Mouse (Mus musculus): ENCODE data around the gene Edf1. TPM values are rescaled to one million over a fixed set of nuclear protein-coding genes. Genes with fewer than 3 reads are reported as not detected.

Gene Edf1
- polyA plus RNA-seq, 1 experiment from 2014 or later, result 374 TPM

- under 1% methylated on average over 24 of the region's 24 CpGs for WGBS
- Histone ChIP-seq H3K9me3 (replicated peaks; ENCODE audit: control insufficient read depth, low read length, poor library complexity, severe bottlenecking) (no peaks in the 10 kb centered on the region), H3K4me3 (ENCODE audit: low read depth, low read length) (peak overlapping the region; percentile 74), H3K27me3 (ENCODE audit: control insufficient read depth, insufficient read depth, low read depth, low read length) (no peaks in the 10 kb centered on the region), H3K4me2 (ENCODE audit: low read length) (peak overlapping the region; percentile 74), H3K27ac (ENCODE audit: low read length) (peak overlapping the region; percentile 72), H3K36me3 (ENCODE audit: control insufficient read depth, insufficient read depth, low read length) (peaks cover 26% of the 10 kb centered on the region), H3K9ac (ENCODE audit: low read depth, low read length) (peak overlapping the region; percentile 85), H3K4me1 (ENCODE audit: control insufficient read depth, insufficient read depth, low read length) (peaks cover 17% of the 10 kb centered on the region)
- ATAC-seq, result peak; percentile 33
Measured at GRCm38 (mm10) chr2:25557964-25558360, 315 bp downstream of the Edf1 start.

DNA sequence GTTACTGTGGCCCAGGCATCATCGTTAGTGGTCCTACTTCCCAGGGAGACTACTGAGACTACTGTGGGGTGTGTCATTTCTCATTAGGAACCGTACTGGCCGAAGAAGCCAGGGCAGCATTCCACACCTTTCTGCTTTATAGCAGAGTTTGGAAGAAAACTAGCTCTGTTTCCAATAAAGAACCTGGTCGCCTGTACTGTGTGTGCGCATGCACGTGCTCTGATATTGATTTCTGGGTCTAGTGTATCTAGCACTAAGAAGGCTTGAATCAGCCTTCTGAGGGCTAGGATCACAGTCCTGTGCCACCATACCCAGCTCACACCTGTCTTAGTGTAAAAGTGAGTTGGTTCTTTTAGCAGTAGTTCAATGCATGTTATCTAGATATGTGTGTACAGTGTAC lies 1.1 kb downstream of the Edf1 start:
- ATAC-seq, result no peak
- Histone ChIP-seq H3K4me2 (ENCODE audit: low read length) (peak overlapping the region; percentile 74), H3K4me1 (ENCODE audit: control insufficient read depth, insufficient read depth, low read length) (peaks cover 17% of the 10 kb centered on the region), H3K36me3 (ENCODE audit: control insufficient read depth, insufficient read depth, low read length) (peaks cover 30% of the 10 kb centered on the region), H3K27ac (ENCODE audit: low read length) (no peak overlapping the region), H3K27me3 (ENCODE audit: control insufficient read depth, insufficient read depth, low read depth, low read length) (no peaks in the 10 kb centered on the region), H3K4me3 (ENCODE audit: low read depth, low read length) (peak overlapping the region; percentile 74), H3K9ac (ENCODE audit: low read depth, low read length) (peak overlapping the region; percentile 85; the same call in 1 of the 2 replicates), H3K9me3 (replicated peaks; ENCODE audit: control insufficient read depth, low read length, poor library complexity, severe bottlenecking) (no peaks in the 10 kb centered on the region)
- WGBS, result 70% methylated on average over 6 of the region's 6 CpGs

- Histone ChIP-seq H3K9ac (ENCODE audit: low read depth, low read length) (no peak overlapping the region), H3K4me3 (ENCODE audit: low read depth, low read length) (no peak overlapping the region), H3K4me2 (ENCODE audit: low read length) (no peak overlapping the region), H3K27me3 (ENCODE audit: control insufficient read depth, insufficient read depth, low read depth, low read length) (no peaks in the 10 kb centered on the region), H3K9me3 (replicated peaks; ENCODE audit: control insufficient read depth, low read length, poor library complexity, severe bottlenecking) (no peaks in the 10 kb centered on the region), H3K4me1 (ENCODE audit: control insufficient read depth, insufficient read depth, low read length) (peaks cover 17% of the 10 kb centered on the region), H3K36me3 (ENCODE audit: control insufficient read depth, insufficient read depth, low read length) (peaks cover 37% of the 10 kb centered on the region), H3K27ac (ENCODE audit: low read length) (no peak overlapping the region)
- 94% methylated on average over 8 of the region's 8 CpGs for WGBS
- no peak for ATAC-seq
Measured at GRCm38 (mm10) chr2:25560551-25560950, 2.9 kb downstream of the Edf1 start.

DNA sequence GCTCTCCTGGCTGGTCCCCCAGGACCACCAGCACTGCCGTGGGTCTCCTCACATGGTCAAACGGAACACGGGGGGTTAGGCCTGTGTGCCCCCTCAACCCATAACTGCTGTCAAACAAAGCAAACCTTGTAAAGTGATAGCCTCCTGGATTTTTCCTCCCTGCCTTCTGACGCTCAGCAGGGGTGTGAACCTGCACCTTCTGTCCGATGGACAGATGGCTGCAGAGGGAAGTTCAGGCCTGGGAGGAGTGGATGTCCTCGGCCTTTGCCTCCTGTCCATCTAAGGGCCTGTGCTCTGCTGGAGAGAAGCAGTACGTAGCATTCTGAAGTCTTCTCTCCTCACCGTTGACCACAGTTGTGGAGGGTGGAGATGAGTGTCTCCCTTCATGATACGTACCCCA lies 4.3 kb downstream of the Edf1 start:
- peaks cover 37% of the 10 kb centered on the region for H3K36me3 ChIP-seq (ENCODE audit: control insufficient read depth, insufficient read depth, low read length)
- H3K27ac ChIP-seq (ENCODE audit: low read length), result no peak overlapping the region
- peaks cover 13% of the 10 kb centered on the region for H3K4me1 ChIP-seq (ENCODE audit: control insufficient read depth, insufficient read depth, low read length)
- no peak overlapping the region for H3K4me2 ChIP-seq (ENCODE audit: low read length)
- no peak overlapping the region for H3K4me3 ChIP-seq (ENCODE audit: low read depth, low read length)
- no peak for ATAC-seq
- no peak overlapping the region for H3K9ac ChIP-seq (ENCODE audit: low read depth, low read length)
- no peaks in the 10 kb centered on the region for H3K27me3 ChIP-seq (ENCODE audit: control insufficient read depth, insufficient read depth, low read depth, low read length)
- 87% methylated on average over 9 of the region's 9 CpGs for WGBS
- H3K9me3 ChIP-seq (replicated peaks; ENCODE audit: control insufficient read depth, low read length, poor library complexity, severe bottlenecking), result no peaks in the 10 kb centered on the region

GRCm38 (mm10) chr2:25565741-25566140 lies 8.1 kb downstream of the Edf1 start:
- no peak for ATAC-seq
- Histone ChIP-seq H3K36me3 (ENCODE audit: control insufficient read depth, insufficient read depth, low read length) (peaks cover 32% of the 10 kb centered on the region), H3K27ac (ENCODE audit: low read length) (no peak overlapping the region), H3K4me1 (ENCODE audit: control insufficient read depth, insufficient read depth, low read length) (no peaks in the 10 kb centered on the region), H3K4me2 (ENCODE audit: low read length) (no peak overlapping the region), H3K9ac (ENCODE audit: low read depth, low read length) (no peak overlapping the region), H3K27me3 (ENCODE audit: control insufficient read depth, insufficient read depth, low read depth, low read length) (no peaks in the 10 kb centered on the region), H3K4me3 (ENCODE audit: low read depth, low read length) (no peak overlapping the region), H3K9me3 (replicated peaks; ENCODE audit: control insufficient read depth, low read length, poor library complexity, severe bottlenecking) (no peaks in the 10 kb centered on the region)
- 84% methylated on average over 8 of the region's 8 CpGs for WGBS

GRCm38 (mm10) chr2:25566558-25566957 lies 8.9 kb downstream of the Edf1 start:
- Histone ChIP-seq H3K4me2 (ENCODE audit: low read length) (no peak overlapping the region), H3K36me3 (ENCODE audit: control insufficient read depth, insufficient read depth, low read length) (peaks cover 24% of the 10 kb centered on the region), H3K9me3 (replicated peaks; ENCODE audit: control insufficient read depth, low read length, poor library complexity, severe bottlenecking) (no peaks in the 10 kb centered on the region), H3K4me3 (ENCODE audit: low read depth, low read length) (no peak overlapping the region), H3K27ac (ENCODE audit: low read length) (no peak overlapping the region), H3K27me3 (ENCODE audit: control insufficient read depth, insufficient read depth, low read depth, low read length) (no peaks in the 10 kb centered on the region), H3K9ac (ENCODE audit: low read depth, low read length) (no peak overlapping the region), H3K4me1 (ENCODE audit: control insufficient read depth, insufficient read depth, low read length) (no peaks in the 10 kb centered on the region)
- WGBS, result 78% methylated on average over 6 of the region's 6 CpGs
- no peak for ATAC-seq

DNA sequence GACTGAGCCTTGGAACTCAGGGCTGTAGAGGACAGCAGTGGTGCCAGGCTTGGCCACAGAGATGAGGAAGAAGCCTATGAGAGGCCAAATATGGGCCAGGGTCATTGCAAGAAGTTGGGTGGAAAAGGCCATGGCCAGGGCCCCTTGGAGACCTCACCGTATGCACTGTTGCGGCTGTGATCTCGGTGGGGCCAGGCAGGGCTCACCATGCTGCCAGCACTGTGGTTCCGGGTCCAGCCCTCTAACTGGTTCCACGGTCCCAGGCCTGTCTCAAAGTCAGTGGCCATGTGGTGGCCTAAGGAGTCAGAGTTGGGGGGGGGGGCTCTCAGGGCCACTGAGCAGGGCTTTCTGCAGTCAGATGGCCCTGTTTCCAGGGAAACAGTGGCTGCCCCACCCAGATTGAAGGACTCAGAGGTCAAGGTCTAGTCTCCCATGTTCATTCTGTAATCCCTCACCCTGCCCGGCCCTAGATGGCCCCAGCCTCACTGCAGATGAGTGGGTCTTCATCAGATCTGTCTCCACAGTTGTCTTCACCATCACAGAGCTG lies 10.9 kb downstream of the Edf1 start:
- no peak overlapping the region for H3K4me3 ChIP-seq (ENCODE audit: low read depth, low read length)
- peaks cover 5% of the 10 kb centered on the region for H3K4me1 ChIP-seq (ENCODE audit: control insufficient read depth, insufficient read depth, low read length)
- 92% methylated on average over 6 of the region's 6 CpGs for WGBS
- no peaks in the 10 kb centered on the region for H3K27me3 ChIP-seq (ENCODE audit: control insufficient read depth, insufficient read depth, low read depth, low read length)
- peaks cover 9% of the 10 kb centered on the region for H3K36me3 ChIP-seq (ENCODE audit: control insufficient read depth, insufficient read depth, low read length)
- H3K4me2 ChIP-seq (ENCODE audit: low read length), result no peak overlapping the region
- ATAC-seq, result no peak
- H3K9me3 ChIP-seq (replicated peaks; ENCODE audit: control insufficient read depth, low read length, poor library complexity, severe bottlenecking), result no peaks in the 10 kb centered on the region
- no peak overlapping the region for H3K27ac ChIP-seq (ENCODE audit: low read length)
- H3K9ac ChIP-seq (ENCODE audit: low read depth, low read length), result no peak overlapping the region

- H3K27me3 ChIP-seq (ENCODE audit: control insufficient read depth, insufficient read depth, low read depth, low read length), result no peaks in the 10 kb centered on the region
- 100% methylated on average over 3 of the region's 3 CpGs for WGBS
- H3K4me1 ChIP-seq (ENCODE audit: control insufficient read depth, insufficient read depth, low read length), result peaks cover 11% of the 10 kb centered on the region
- H3K36me3 ChIP-seq (ENCODE audit: control insufficient read depth, insufficient read depth, low read length), result peaks cover 4% of the 10 kb centered on the region; the same call in 1 of the 2 replicates
- H3K4me3 ChIP-seq (ENCODE audit: low read depth, low read length), result no peak overlapping the region
- no peak overlapping the region for H3K9ac ChIP-seq (ENCODE audit: low read depth, low read length)
- no peaks in the 10 kb centered on the region for H3K9me3 ChIP-seq (replicated peaks; ENCODE audit: control insufficient read depth, low read length, poor library complexity, severe bottlenecking)
- H3K4me2 ChIP-seq (ENCODE audit: low read length), result no peak overlapping the region
- no peak for ATAC-seq
- no peak overlapping the region for H3K27ac ChIP-seq (ENCODE audit: low read length)
Measured at GRCm38 (mm10) chr2:25569323-25569722, 11.7 kb downstream of the Edf1 start.

DNA sequence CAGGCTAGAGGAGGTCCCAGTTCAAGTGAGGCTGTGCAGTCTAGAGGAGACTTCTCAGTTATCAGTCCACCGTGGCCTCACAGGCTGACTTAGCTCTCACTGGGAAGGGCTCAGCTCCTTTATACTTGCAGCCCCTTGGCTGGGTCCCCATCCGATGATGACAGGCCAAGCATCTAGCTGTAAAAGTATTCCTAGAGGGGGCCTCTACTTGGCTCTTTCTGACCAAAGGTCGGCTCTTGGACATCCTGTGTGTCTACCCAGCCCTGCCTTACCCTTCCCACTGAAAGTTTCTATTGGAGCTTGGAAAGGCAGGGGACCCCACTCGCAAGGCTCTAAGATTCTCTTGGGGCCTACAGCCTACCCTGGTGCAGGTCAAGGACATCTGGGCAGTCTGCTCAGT lies 13.6 kb downstream of the Edf1 start:
- H3K4me1 ChIP-seq (ENCODE audit: control insufficient read depth, insufficient read depth, low read length), result peaks cover 20% of the 10 kb centered on the region
- 89% methylated on average over 4 of the region's 4 CpGs for WGBS
- no peak overlapping the region for H3K4me3 ChIP-seq (ENCODE audit: low read depth, low read length)
- H3K36me3 ChIP-seq (ENCODE audit: control insufficient read depth, insufficient read depth, low read length), result no peaks in the 10 kb centered on the region; the same call in 1 of the 2 replicates
- H3K27me3 ChIP-seq (ENCODE audit: control insufficient read depth, insufficient read depth, low read depth, low read length), result peaks cover 4% of the 10 kb centered on the region
- H3K4me2 ChIP-seq (ENCODE audit: low read length), result no peak overlapping the region
- no peak overlapping the region for H3K9ac ChIP-seq (ENCODE audit: low read depth, low read length)
- ATAC-seq, result no peak
- no peaks in the 10 kb centered on the region for H3K9me3 ChIP-seq (replicated peaks; ENCODE audit: control insufficient read depth, low read length, poor library complexity, severe bottlenecking)
- no peak overlapping the region for H3K27ac ChIP-seq (ENCODE audit: low read length)

All from midbrain, embryonic 16.5 days (tissue).